Mouse (Mus musculus) intestine, embryonic 15.5 days (tissue): ENCODE results near the gene Sltm. TPM values are rescaled to one million over a fixed set of nuclear protein-coding genes. Genes with fewer than 3 reads are reported as not detected.
A peak's percentile ranks its signal among the peaks of the same experiment; 100 is the strongest.
"Not testable (repeated sequence)": the region's sequence is repeated elsewhere in the genome, so short reads cannot be mapped to it uniquely, and the experiment has no call there.

ENCODE experiments used
- ATAC-seq: fragments of 200-750 bp; cut with Nextera tagmentation; 2 replicates; pipeline ENCODE4 v1.8.0; 2017; ENCODE audit warnings: moderate TSS enrichment, moderate library complexity
- H3K27ac ChIP-seq: fragments of 300-500 bp; sonication (generic); 2 replicates; pipeline ENCODE4 v1.5.1; 2015; ENCODE audit warnings: mild to moderate bottlenecking, inconsistent platforms
- H3K27me3 ChIP-seq: fragments of 300-500 bp; sonication (generic); replicated peaks from 2 replicates; pipeline ENCODE4 v1.6.1; 2015; ENCODE audit warnings: inconsistent platforms
- H3K36me3 ChIP-seq: fragments of 300-500 bp; sonication (generic); 2 replicates; pipeline ENCODE4 v1.6.1; 2015; ENCODE audit warnings: inconsistent platforms
- H3K4me1 ChIP-seq: fragments of 300-500 bp; sonication (generic); replicated peaks from 2 replicates; pipeline ENCODE4 v1.6.1; 2015; ENCODE audit warnings: inconsistent platforms
- H3K4me2 ChIP-seq: fragments of 300-500 bp; sonication (generic); replicated peaks from 2 replicates; pipeline ENCODE4 v1.6.1; 2015; ENCODE audit warnings: mild to moderate bottlenecking, inconsistent platforms
- H3K4me3 ChIP-seq: fragments of 300-500 bp; sonication (generic); replicated peaks from 2 replicates; pipeline ENCODE4 v1.5.1; 2015; ENCODE audit warnings: inconsistent platforms
- H3K9ac ChIP-seq: fragments of 300-500 bp; sonication (generic); 2 replicates; pipeline ENCODE4 v1.6.1; 2015; ENCODE audit warnings: inconsistent platforms
- H3K9me3 ChIP-seq: fragments of 300-500 bp; sonication (generic); 2 replicates; pipeline ENCODE4 v1.6.1; 2016; ENCODE audit warnings: inconsistent platforms
- WGBS: fragments of 180-500 bp; shearing (Covaris S2); methylation state at CpG from one replicate; pipeline ENCODE4 v1.1.7; 2015; 5-methylcytosine and 5-hydroxymethylcytosine counted together
- polyA plus RNA-seq: library from polyadenylated mRNA; unstranded; fragments of >200 nt; fragmentation: Nextera tagmentation; extraction: Ambion mirVana; gene quantifications from 2 replicates; pipeline ENCODE4 v1.2.1, GENCODE M21; 2015

Gene Sltm
- polyA plus RNA-seq, 1 experiment from 2014 or later = 43.4 TPM

DNA sequence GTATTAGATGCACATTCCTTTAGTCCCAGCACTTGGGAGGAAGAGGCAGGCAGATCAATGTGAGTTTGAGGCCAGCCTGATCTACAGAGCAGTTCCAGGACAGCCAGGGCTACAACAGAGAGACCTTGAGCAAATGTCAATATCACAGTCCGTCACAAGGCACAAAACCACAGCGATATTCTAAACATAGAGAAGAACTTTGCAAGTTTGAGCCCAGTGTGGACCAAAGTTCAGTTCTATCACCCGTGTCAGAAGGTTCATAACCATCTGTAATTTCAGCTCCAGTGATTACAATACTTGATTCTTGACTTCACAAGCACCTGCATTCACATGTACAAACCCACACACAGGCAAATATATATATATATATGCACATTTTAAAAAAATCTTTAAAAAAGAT, 21.9 kb upstream of the Sltm start:
- 79% methylated on average over 3 of the region's 3 CpGs for WGBS
- no peaks in the 10 kb centered on the region for H3K27me3 ChIP-seq
- H3K4me1 ChIP-seq = no peaks in the 10 kb centered on the region
- no peak overlapping the region for H3K9ac ChIP-seq
- H3K9me3 ChIP-seq = no peaks in the 10 kb centered on the region
- H3K4me3 ChIP-seq = no peak overlapping the region
- H3K36me3 ChIP-seq = no peaks in the 10 kb centered on the region
- H3K4me2 ChIP-seq = no peak overlapping the region
- H3K27ac ChIP-seq = no peak overlapping the region
- ATAC-seq = no peak

DNA sequence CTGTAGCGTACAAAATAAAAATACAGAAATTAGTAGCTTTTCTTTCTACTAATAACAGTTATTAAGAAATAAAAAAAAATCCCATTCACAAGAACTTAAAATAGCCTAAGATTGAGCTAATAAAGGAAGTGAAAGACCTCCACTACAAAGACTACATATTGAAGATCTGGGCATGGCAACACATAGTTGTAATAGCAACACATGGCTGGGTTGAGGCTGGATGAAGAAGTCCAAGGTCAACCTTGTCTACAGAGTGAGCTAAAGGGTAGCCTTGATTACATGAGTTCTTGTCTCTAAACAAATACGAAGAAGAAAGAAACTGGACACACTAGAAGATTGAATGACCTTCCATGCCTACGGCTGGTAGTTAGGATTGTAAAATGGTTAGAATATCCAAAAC, 18.7 kb upstream of the Sltm start:
- no peak for ATAC-seq
- Histone ChIP-seq H3K4me3 (no peak overlapping the region), H3K4me2 (no peak overlapping the region), H3K27me3 (no peaks in the 10 kb centered on the region), H3K9ac (no peak overlapping the region), H3K4me1 (no peaks in the 10 kb centered on the region), H3K27ac (no peak overlapping the region), H3K36me3 (no peaks in the 10 kb centered on the region), H3K9me3 (no peaks in the 10 kb centered on the region)
- WGBS = 90% methylated on average over 3 of the region's 3 CpGs

DNA sequence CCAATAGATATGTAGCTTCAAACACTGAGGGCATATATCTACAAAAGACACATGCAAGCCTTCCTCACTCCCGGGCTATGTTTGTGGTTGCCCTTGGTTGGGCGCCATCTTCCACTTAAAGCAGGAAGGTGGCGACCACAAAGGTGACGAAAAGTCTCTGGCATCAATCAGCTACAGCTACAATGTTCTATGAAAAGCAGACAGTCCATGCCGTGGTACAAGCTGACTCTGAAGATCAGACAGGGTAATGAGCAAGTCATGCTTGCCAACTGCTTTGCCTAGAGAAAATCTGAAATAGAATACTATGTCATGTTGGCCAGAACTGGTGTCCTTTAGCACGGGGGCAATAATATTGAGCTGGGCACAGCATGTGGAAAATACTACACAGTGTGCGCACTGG, 18.2 kb upstream of the Sltm start:
- ATAC-seq = no peak
- Histone ChIP-seq H3K9ac (no peak overlapping the region), H3K4me2 (no peak overlapping the region), H3K9me3 (no peaks in the 10 kb centered on the region), H3K4me3 (no peak overlapping the region), H3K27me3 (no peaks in the 10 kb centered on the region), H3K4me1 (no peaks in the 10 kb centered on the region), H3K27ac (no peak overlapping the region), H3K36me3 (no peaks in the 10 kb centered on the region)
- WGBS = 89% methylated on average over 7 of the region's 7 CpGs

DNA sequence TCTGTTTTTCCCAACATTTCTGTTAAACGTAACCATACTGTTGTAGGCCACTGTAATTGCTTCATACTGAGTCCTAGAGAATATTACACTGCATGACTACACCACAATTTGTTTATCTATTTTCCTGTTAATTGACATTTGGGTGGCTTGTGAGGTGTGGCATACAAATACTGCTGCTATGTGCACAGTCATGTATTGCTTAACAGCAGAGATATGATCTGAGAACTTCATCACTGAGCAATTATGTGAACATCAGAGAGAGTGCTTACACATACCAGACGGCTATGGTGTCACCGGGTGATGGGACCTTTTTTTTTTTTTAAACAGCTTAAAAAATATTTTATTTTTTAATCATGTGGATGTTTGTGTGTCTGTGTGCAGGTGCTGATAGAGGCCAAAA, 9.2 kb upstream of the Sltm start:
- H3K4me1 ChIP-seq = no peaks in the 10 kb centered on the region
- no peaks in the 10 kb centered on the region for H3K36me3 ChIP-seq
- no peaks in the 10 kb centered on the region for H3K27me3 ChIP-seq
- ATAC-seq = no peak
- H3K9me3 ChIP-seq = no peaks in the 10 kb centered on the region
- no peak overlapping the region for H3K4me2 ChIP-seq
- 65% methylated on average over 3 of the region's 3 CpGs for WGBS
- H3K4me3 ChIP-seq = no peak overlapping the region
- no peak overlapping the region for H3K9ac ChIP-seq
- no peak overlapping the region for H3K27ac ChIP-seq

DNA sequence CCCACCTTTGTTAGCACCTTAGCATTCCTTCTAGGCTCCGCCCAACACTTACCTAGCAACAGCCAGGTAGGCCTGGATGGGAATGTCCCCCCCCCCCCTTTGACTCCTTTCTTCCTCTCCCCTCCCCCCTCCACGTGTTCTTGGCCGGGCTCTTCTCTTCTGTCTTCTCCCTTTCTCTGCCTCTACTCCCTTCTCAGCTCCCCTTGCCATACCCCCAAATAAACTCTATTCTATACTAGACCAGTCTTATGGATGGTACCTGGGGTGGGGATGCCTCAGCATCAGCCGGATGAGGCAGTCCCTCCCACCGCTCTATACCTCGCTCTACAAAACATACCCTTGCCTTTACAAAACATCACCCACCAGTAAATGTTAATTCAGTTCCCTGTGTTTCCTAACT, 970 bp upstream of the Sltm start:
- Histone ChIP-seq H3K27ac (no peak overlapping the region), H3K4me3 (peak overlapping the region; percentile 93), H3K4me1 (peaks cover 8% of the 10 kb centered on the region; the same call in 1 of the 2 replicates), H3K36me3 (no peaks in the 10 kb centered on the region), H3K9me3 (no peaks in the 10 kb centered on the region), H3K9ac (peak overlapping the region; percentile 96; the same call in 1 of the 2 replicates), H3K4me2 (peak overlapping the region; percentile 79), H3K27me3 (no peaks in the 10 kb centered on the region)
- WGBS = 8% methylated on average over 6 of the region's 6 CpGs
- ATAC-seq = no peak

DNA sequence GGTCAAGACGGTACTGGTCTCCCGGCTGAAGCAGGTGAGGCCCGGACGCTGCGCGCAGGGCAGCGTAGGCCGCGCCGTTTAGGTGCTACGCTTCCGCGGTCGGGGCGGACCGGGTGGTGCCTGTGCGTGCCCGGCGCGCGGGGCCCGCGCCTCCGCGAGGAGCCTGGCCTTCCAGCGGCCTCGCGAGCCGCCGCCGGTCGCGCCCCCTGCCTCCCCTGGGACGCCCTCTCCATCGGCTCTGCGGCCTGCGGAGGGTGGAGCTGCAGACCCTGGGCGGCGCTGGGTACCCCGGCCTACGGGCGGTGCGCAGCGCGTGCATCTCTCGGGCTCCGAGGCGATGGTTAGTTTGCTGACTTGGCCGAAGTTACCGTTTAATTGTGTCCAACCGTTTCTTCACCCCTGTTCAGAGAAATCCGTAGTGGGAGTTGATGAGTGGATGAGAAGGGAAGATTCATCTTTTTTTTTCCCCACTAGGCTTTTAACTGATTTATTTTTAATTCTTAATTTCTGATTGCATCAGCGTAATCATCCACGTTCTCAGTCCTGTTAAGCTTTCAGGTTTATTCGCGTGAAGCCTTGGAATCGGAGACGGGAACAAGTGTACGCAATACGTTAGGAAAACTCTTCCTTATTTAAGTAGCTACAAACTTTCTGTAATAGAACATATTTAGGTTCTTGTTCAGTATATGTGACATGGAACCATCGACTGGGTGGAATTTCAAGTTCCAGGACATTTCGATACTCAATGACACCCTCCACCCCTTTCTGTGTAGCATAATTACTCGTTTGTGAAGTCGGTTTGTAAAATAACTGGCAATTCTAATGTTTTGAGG, 710 bp downstream of the Sltm start:
- Histone ChIP-seq H3K9me3 (no peaks in the 10 kb centered on the region), H3K4me2 (peak overlapping the region; percentile 79), H3K27ac (peak overlapping the region; percentile 99), H3K4me3 (peak overlapping the region; percentile 93), H3K9ac (peak overlapping the region; percentile 96), H3K36me3 (0 out of 2 replicates have a peak, but pooled peaks cover 2% of the 10 kb centered on the region), H3K27me3 (no peaks in the 10 kb centered on the region), H3K4me1 (peaks cover 8% of the 10 kb centered on the region; the same call in 1 of the 2 replicates)
- ATAC-seq = peak; percentile 68
- under 1% methylated on average over 52 of the region's 64 CpGs for WGBS

DNA sequence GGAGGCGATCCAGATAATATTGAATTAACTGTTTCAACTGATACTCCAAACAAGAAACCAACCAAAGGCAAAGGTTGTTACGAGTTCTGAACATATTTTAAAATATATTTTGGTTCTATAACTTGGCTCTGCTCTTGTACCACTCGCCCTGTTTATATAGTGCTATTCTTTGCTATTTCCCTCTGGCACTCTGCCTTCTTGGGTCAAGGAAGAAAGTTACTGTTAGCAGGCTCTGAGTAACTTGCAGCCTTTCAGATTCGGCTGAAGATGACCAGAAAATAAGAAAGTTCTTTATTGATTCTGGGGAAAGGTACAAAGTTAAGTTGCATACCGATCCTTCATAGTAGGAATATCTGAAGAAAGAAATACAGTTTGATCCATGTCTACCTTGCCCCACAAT, 1.4 kb downstream of the Sltm start:
- Histone ChIP-seq H3K4me3 (peak overlapping the region; percentile 93), H3K4me2 (peak overlapping the region; percentile 79), H3K36me3 (0 out of 2 replicates have a peak, but pooled peaks cover 5% of the 10 kb centered on the region), H3K9ac (0 out of 2 replicates have a peak overlapping the region, but pooled peaks have one; percentile 11), H3K27me3 (no peaks in the 10 kb centered on the region), H3K27ac (no peak overlapping the region), H3K9me3 (no peaks in the 10 kb centered on the region), H3K4me1 (peaks cover 8% of the 10 kb centered on the region; the same call in 1 of the 2 replicates)
- ATAC-seq = no peak
- WGBS = 44% methylated on average over 5 of the region's 5 CpGs

DNA sequence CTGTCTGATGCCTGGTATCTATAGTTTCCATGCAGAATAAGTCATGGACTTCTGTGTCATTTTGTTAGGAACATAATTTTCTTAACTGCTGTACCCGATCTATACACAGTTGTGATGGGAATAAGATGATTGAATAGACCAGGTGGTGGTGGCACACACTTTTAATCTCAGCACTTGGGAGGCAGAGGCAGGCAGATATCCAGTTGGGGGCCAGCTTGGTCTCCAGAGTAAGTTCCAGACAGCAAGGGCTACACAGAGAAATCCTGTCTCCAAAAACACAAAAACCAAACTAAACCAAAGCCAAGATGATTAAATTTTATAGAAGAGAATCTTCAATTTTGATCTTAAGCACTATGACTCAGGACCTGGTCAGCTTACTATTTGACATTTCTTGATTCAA, 2.3 kb downstream of the Sltm start:
- Histone ChIP-seq H3K4me1 (peaks cover 8% of the 10 kb centered on the region; the same call in 1 of the 2 replicates), H3K9me3 (no peaks in the 10 kb centered on the region), H3K36me3 (0 out of 2 replicates have a peak, but pooled peaks cover 5% of the 10 kb centered on the region), H3K27me3 (no peaks in the 10 kb centered on the region), H3K9ac (no peak overlapping the region), H3K27ac (no peak overlapping the region), H3K4me2 (no peak overlapping the region), H3K4me3 (no peak overlapping the region)
- no peak for ATAC-seq
- 71% methylated on average over 1 of the region's 1 CpGs for WGBS

DNA sequence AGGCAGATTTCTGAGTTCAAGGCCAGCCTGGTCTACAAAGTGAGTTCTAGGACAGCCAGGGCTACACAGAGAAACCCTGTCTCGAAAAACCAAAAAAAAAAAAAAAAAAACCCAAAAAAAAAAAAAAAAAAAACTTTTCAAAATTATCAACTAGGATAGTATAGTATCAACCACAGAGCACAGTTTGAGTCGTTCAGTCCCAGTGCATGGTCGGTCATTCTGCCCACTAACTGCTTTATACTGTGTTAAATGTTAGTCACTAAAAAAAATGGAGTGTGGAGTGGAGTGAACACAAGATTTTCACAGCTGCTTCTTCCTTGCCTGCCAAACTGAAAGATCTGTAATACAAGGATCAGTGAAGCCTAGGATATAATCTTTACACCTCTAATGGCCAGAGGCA, 4.0 kb downstream of the Sltm start:
- WGBS = 80% methylated on average over 3 of the region's 3 CpGs
- not testable (repeated sequence) for H3K36me3 ChIP-seq, H3K4me2 ChIP-seq, H3K27me3 ChIP-seq, ATAC-seq, H3K4me3 ChIP-seq, H3K9me3 ChIP-seq, H3K9ac ChIP-seq, H3K27ac ChIP-seq, H3K4me1 ChIP-seq

DNA sequence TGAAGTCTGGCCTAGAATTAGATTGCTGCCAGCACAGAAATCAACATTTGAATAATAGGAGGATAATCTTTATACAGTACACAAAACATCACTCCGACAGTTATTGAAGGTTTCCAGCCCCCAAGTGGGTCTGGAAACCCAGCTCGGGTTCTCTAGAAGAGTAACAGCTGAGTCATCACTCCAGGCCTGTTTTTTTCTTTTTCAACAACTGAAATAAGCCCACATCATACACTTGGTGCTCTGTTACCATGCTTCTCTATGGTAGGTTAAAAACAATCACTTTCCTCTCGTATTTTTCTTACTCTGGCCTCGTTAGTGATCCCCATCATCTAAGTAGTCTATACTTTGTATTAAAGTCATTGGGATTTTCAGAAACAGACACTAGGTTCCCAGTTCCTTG, 5.8 kb downstream of the Sltm start:
- Histone ChIP-seq H3K4me1 (0 out of 2 replicates have a peak, but pooled peaks cover 3% of the 10 kb centered on the region), H3K36me3 (peaks cover 14% of the 10 kb centered on the region), H3K27ac (no peak overlapping the region), H3K9me3 (no peaks in the 10 kb centered on the region), H3K4me3 (no peak overlapping the region), H3K4me2 (no peak overlapping the region), H3K9ac (no peak overlapping the region), H3K27me3 (no peaks in the 10 kb centered on the region)
- no peak for ATAC-seq
- WGBS = 72% methylated on average over 4 of the region's 4 CpGs

DNA sequence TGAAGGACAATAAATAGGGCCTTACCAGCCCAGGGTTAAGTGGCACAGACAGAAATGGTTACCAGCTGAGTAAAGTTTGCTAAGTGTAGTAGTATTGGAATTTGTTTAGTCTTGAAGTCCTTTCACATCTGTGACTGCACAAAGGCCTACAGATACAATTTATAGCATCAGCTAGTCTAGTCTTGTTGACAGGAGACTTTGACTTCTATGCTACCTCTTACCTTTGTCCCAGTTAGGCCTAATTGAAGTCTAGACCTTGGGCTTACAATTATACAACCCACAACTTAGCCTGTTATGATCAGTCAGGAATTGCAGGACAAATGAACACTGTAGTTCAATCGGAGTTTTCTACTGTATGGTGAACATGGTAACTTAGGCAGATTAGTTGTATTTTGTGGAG, 9.0 kb downstream of the Sltm start:
- WGBS = 91% methylated on average over 1 of the region's 1 CpGs
- no peak for ATAC-seq
- no peaks in the 10 kb centered on the region for H3K4me1 ChIP-seq

DNA sequence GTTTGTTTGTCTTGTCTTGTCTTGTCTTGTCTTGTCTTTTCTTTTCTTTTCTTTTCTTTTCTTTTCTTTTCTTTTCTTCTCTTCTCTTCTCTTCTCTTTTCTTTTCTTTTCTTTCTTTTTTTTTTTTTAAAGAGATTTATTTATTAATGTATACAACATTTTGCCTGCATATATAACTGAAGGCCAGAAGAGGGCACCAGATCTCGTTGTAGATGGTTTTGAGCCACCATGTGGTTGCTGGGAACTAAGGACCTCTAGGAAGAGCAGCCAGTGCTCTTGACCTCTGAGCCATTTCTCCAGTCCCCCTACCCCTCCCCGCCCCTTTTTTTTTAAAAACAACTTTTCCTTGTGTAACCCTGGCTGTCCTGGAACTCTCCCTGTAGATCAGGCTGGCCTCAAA, 9.7 kb downstream of the Sltm start:
- not testable (repeated sequence) for H3K4me2 ChIP-seq, H3K9me3 ChIP-seq, ATAC-seq, H3K4me3 ChIP-seq, H3K27ac ChIP-seq, H3K9ac ChIP-seq, H3K4me1 ChIP-seq, H3K27me3 ChIP-seq
- WGBS = 100% methylated on average over 2 of the region's 2 CpGs
- H3K36me3 ChIP-seq = peaks cover 14% of the 10 kb centered on the region

More for the DNA sequence above, 9.0 kb downstream of the Sltm start:
- Histone ChIP-seq H3K4me3 (no peak overlapping the region), H3K27me3 (no peaks in the 10 kb centered on the region), H3K36me3 (peaks cover 14% of the 10 kb centered on the region), H3K9ac (no peak overlapping the region), H3K9me3 (no peaks in the 10 kb centered on the region), H3K27ac (no peak overlapping the region), H3K4me2 (no peak overlapping the region)

DNA sequence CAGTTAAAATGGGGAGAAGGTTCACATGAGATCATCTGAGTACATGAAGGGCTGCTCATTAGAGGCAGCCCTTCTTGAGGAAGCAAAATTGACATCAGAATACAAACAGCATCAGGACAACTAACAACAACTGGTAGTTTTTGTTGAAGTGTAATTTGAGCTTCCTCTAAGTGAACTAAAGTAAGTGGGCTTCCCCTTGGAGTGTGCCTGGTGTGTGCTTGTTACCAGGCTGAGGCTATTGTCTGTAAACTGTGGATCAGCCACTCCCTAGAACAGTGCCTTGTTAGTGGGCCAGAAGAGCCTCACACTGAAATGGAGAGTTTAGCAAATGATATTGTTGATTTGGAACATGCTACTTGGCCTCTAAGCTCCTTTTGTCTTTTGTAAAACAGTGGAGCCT, 12.9 kb downstream of the Sltm start:
- H3K36me3 ChIP-seq = peaks cover 9% of the 10 kb centered on the region
- H3K27ac ChIP-seq = no peak overlapping the region
- no peaks in the 10 kb centered on the region for H3K27me3 ChIP-seq
- H3K4me1 ChIP-seq = no peaks in the 10 kb centered on the region
- H3K9me3 ChIP-seq = no peaks in the 10 kb centered on the region
- no peak overlapping the region for H3K9ac ChIP-seq
- H3K4me3 ChIP-seq = no peak overlapping the region
- ATAC-seq = no peak
- no peak overlapping the region for H3K4me2 ChIP-seq
